Mouse (Mus musculus) heart, embryonic 16.5 days (tissue): Measurements from ENCODE around the gene Vps54. TPM values are rescaled to one million over a fixed set of nuclear protein-coding genes. Genes with fewer than 3 reads are reported as not detected.
A peak's percentile ranks its signal among the peaks of the same experiment; 100 is the strongest.

Source experiments
- ATAC-seq: fragments of 200-750 bp; cut with Nextera tagmentation; replicated peaks from 2 replicates; pipeline ENCODE4 v1.8.0; 2017; ENCODE audit warnings: moderate number of reproducible peaks; ENCODE audit not compliant: insufficient read depth, low FRiP score; ENCODE audit errors: extremely low read depth
- H3K27ac ChIP-seq: fragments of 300-500 bp; sonication (generic); 2 replicates; pipeline ENCODE4 v1.5.1; 2014; ENCODE audit warnings: mild to moderate bottlenecking, low read length, control low read depth, moderate library complexity
- H3K27me3 ChIP-seq: fragments of 300-500 bp; sonication (generic); 2 replicates; pipeline ENCODE4 v1.6.1; 2014; ENCODE audit warnings: low read length, mixed read lengths; ENCODE audit not compliant: control insufficient read depth, insufficient read depth
- H3K36me3 ChIP-seq: fragments of 300-500 bp; sonication (generic); 2 replicates; pipeline ENCODE4 v1.6.1; 2014; ENCODE audit not compliant: control insufficient read depth, insufficient read depth
- H3K4me1 ChIP-seq: fragments of 300-500 bp; sonication (generic); 2 replicates; pipeline ENCODE4 v1.6.1; 2014; ENCODE audit warnings: low read length, mixed read lengths; ENCODE audit not compliant: control insufficient read depth, insufficient read depth
- H3K4me2 ChIP-seq: fragments of 300-500 bp; sonication (generic); 2 replicates; pipeline ENCODE4 v1.6.1; 2014; ENCODE audit warnings: low read depth, mild to moderate bottlenecking, control low read depth, low read length
- H3K4me3 ChIP-seq: fragments of 300-500 bp; sonication (generic); 2 replicates; pipeline ENCODE4 v1.5.1; 2014; ENCODE audit warnings: mild to moderate bottlenecking, control low read depth, low read length
- H3K9ac ChIP-seq: fragments of 300-500 bp; sonication (generic); 2 replicates; pipeline ENCODE4 v1.6.1; 2014; ENCODE audit warnings: low read length, control low read depth
- H3K9me3 ChIP-seq: fragments of 300-500 bp; sonication (generic); replicated peaks from 2 replicates; pipeline ENCODE4 v1.6.1; 2016; ENCODE audit warnings: low read length; ENCODE audit not compliant: control insufficient read depth
- WGBS: fragments of 180-500 bp; shearing (Covaris S2); extraction: QIAGEN DNeasy Blood & Tissue Kit; methylation state at CpG from one replicate; pipeline ENCODE4 v1.1.7; 2014; 5-methylcytosine and 5-hydroxymethylcytosine counted together
- polyA plus RNA-seq: library from polyadenylated mRNA; unstranded; fragments of >200 nt; fragmentation: Nextera tagmentation; extraction: Ambion mirVana; gene quantifications from 2 replicates; pipeline ENCODE4 v1.2.1, GENCODE M21; 2015

Vps54 gene
- polyA plus RNA-seq, 1 experiment from 2014 or later, result 7.0 TPM

GRCm38 (mm10) chr11:21339088-21339487, 100.0 kb downstream of the Vps54 start:
- ATAC-seq, result no peak

GRCm38 (mm10) chr11:21343490-21343889, 104.4 kb downstream of the Vps54 start:
- Histone ChIP-seq H3K4me1 (no peaks in the 10 kb centered on the region), H3K36me3 (peaks cover 23% of the 10 kb centered on the region), H3K9me3 (no peaks in the 10 kb centered on the region), H3K27me3 (no peaks in the 10 kb centered on the region), H3K9ac (no peak overlapping the region), H3K27ac (no peak overlapping the region), H3K4me3 (no peak overlapping the region), H3K4me2 (no peak overlapping the region)
- no peak for ATAC-seq
- 94% methylated on average over 5 of the region's 5 CpGs for WGBS

More at GRCm38 (mm10) chr11:21339088-21339487, 100.0 kb downstream of the Vps54 start:
- 88% methylated on average over 4 of the region's 4 CpGs for WGBS
- Histone ChIP-seq H3K4me1 (no peaks in the 10 kb centered on the region), H3K9ac (no peak overlapping the region), H3K36me3 (peaks cover 7% of the 10 kb centered on the region; the same call in 1 of the 2 replicates), H3K27ac (no peak overlapping the region), H3K4me3 (no peak overlapping the region), H3K9me3 (no peaks in the 10 kb centered on the region), H3K27me3 (no peaks in the 10 kb centered on the region), H3K4me2 (no peak overlapping the region)

- 90% methylated on average over 3 of the region's 3 CpGs for WGBS
- Histone ChIP-seq H3K4me1 (no peaks in the 10 kb centered on the region), H3K9me3 (no peaks in the 10 kb centered on the region), H3K4me3 (no peak overlapping the region), H3K4me2 (no peak overlapping the region), H3K27ac (no peak overlapping the region), H3K27me3 (no peaks in the 10 kb centered on the region), H3K9ac (no peak overlapping the region), H3K36me3 (peaks cover 27% of the 10 kb centered on the region)
- no peak for ATAC-seq
Observed at GRCm38 (mm10) chr11:21346020-21346419, 106.9 kb downstream of the Vps54 start.

- H3K4me2 ChIP-seq, result no peak overlapping the region
- no peak overlapping the region for H3K9ac ChIP-seq
- H3K36me3 ChIP-seq, result peaks cover 33% of the 10 kb centered on the region
- 80% methylated on average over 2 of the region's 2 CpGs for WGBS
- peaks cover 4% of the 10 kb centered on the region; the same call in 1 of the 2 replicates for H3K4me1 ChIP-seq
- H3K4me3 ChIP-seq, result no peak overlapping the region
- no peak for ATAC-seq
- H3K27me3 ChIP-seq, result no peaks in the 10 kb centered on the region
- H3K9me3 ChIP-seq, result no peaks in the 10 kb centered on the region
- H3K27ac ChIP-seq, result no peak overlapping the region
Observed at GRCm38 (mm10) chr11:21348890-21349289, 109.8 kb downstream of the Vps54 start.

GRCm38 (mm10) chr11:21351296-21351695, 112.2 kb downstream of the Vps54 start:
- no peak overlapping the region for H3K4me3 ChIP-seq
- no peak for ATAC-seq
- H3K36me3 ChIP-seq, result peaks cover 30% of the 10 kb centered on the region
- 66% methylated on average over 7 of the region's 7 CpGs for WGBS
- no peak overlapping the region for H3K4me2 ChIP-seq
- H3K9me3 ChIP-seq, result no peaks in the 10 kb centered on the region
- no peak overlapping the region for H3K9ac ChIP-seq
- no peaks in the 10 kb centered on the region for H3K27me3 ChIP-seq
- H3K4me1 ChIP-seq, result peaks cover 4% of the 10 kb centered on the region; the same call in 1 of the 2 replicates
- no peak overlapping the region for H3K27ac ChIP-seq

GRCm38 (mm10) chr11:21363144-21363940, 124.3 kb downstream of the Vps54 start:
- Histone ChIP-seq H3K9ac (no peak overlapping the region), H3K4me1 (peaks cover 15% of the 10 kb centered on the region), H3K36me3 (no peaks in the 10 kb centered on the region), H3K4me2 (no peak overlapping the region), H3K9me3 (no peaks in the 10 kb centered on the region), H3K27me3 (no peaks in the 10 kb centered on the region), H3K4me3 (no peak overlapping the region), H3K27ac (no peak overlapping the region)
- 85% methylated on average over 4 of the region's 4 CpGs for WGBS
- ATAC-seq, result no peak

GRCm38 (mm10) chr11:21368466-21368865, 129.4 kb downstream of the Vps54 start:
- 12% methylated on average over 7 of the region's 7 CpGs for WGBS
- peak overlapping the region; percentile 86 for H3K9ac ChIP-seq
- H3K27ac ChIP-seq, result peak overlapping the region; percentile 46
- ATAC-seq, result no peak
- H3K4me3 ChIP-seq, result peak overlapping the region; percentile 79
- H3K27me3 ChIP-seq, result no peaks in the 10 kb centered on the region
- peak overlapping the region; percentile 86 for H3K4me2 ChIP-seq
- H3K36me3 ChIP-seq, result no peaks in the 10 kb centered on the region
- H3K9me3 ChIP-seq, result no peaks in the 10 kb centered on the region
- peaks cover 16% of the 10 kb centered on the region for H3K4me1 ChIP-seq

- H3K27ac ChIP-seq, result peak overlapping the region; percentile 98
- peaks cover 16% of the 10 kb centered on the region for H3K4me1 ChIP-seq
- no peaks in the 10 kb centered on the region for H3K9me3 ChIP-seq
- 7% methylated on average over 9 of the region's 9 CpGs for WGBS
- peak overlapping the region; percentile 86 for H3K4me2 ChIP-seq
- peak overlapping the region; percentile 79 for H3K4me3 ChIP-seq
- H3K9ac ChIP-seq, result peak overlapping the region; percentile 86
- no peaks in the 10 kb centered on the region for H3K36me3 ChIP-seq
- no peaks in the 10 kb centered on the region for H3K27me3 ChIP-seq
- no peak for ATAC-seq
Observed at GRCm38 (mm10) chr11:21369248-21370016, 130.4 kb downstream of the Vps54 start.
